ENCODE assay signal across 21 mouse cellular contexts in genomic region chr3:101346806-101347205, GRCm38 (mm10). TPM values are rescaled to one million over a fixed set of nuclear protein-coding genes. Genes with fewer than 3 reads are reported as not detected.
"Had no signal": no experiment of that assay in that cellular context is flagged by ENCODE, and none has a peak within 500 bp of the region (broad histone marks: within the 10 kb centered on the region; RNA-seq: fewer than 3 reads in every experiment).

No protein-coding gene starts in this region.

- DNase-seq: kidney, adult 2 months; kidney, postnatal 25 days; layer of hippocampus, adult 9-11 months; liver, embryonic 13.5 days; lung, adult 2 months; retina, postnatal 1 day; right cerebral cortex, postnatal 25 days; spleen, adult 18-20 months; thymus, postnatal 36 days had no signal

- H3K9me3 ChIP-seq: liver, embryonic 13.5 days; midbrain, embryonic 13.5 days; neural tube, embryonic 13.5 days; stomach, embryonic 15.5 days had no signal

- H3K4me3 ChIP-seq: layer of hippocampus, adult 2 months; liver, embryonic 13.5 days; megakaryocyte, embryonic 14.5 days; midbrain, embryonic 10.5 days; midbrain, embryonic 13.5 days; myocyte; neural tube, embryonic 13.5 days; stomach, embryonic 15.5 days had no signal

- H3K9ac ChIP-seq: liver, embryonic 13.5 days; midbrain, embryonic 13.5 days; neural tube, embryonic 13.5 days; stomach, embryonic 15.5 days had no signal

- H3K4me2 ChIP-seq: liver, embryonic 13.5 days; midbrain, embryonic 13.5 days; neural tube, embryonic 13.5 days; stomach, embryonic 15.5 days had no signal

- ATAC-seq: intestine, postnatal 0 days; midbrain, embryonic 13.5 days; midbrain, embryonic 16.5 days had no signal

- H3K36me3 ChIP-seq: midbrain, embryonic 10.5 days; midbrain, embryonic 13.5 days; neural tube, embryonic 13.5 days; stomach, embryonic 15.5 days had no signal

- H3K27me3 ChIP-seq: liver, embryonic 13.5 days; midbrain, embryonic 13.5 days; neural tube, embryonic 13.5 days; stomach, embryonic 15.5 days had no signal

- H3K27ac ChIP-seq: kidney, postnatal 0 days; layer of hippocampus, adult 2 months; liver, embryonic 13.5 days; midbrain, embryonic 10.5 days; midbrain, embryonic 13.5 days; neural tube, embryonic 13.5 days; stomach, embryonic 15.5 days had no signal

RNA-seq across cellular contexts. Expression of gene Cd2, which starts 59.1 kb away (rescaled TPM):
- polyA plus RNA-seq: intestine, postnatal 0 days; kidney, embryonic 14.5 days; kidney, postnatal 0 days; limb, embryonic 14.5 days; liver, embryonic 13.5 days; midbrain, embryonic 16.5 days; myocyte had no signal
